Mouse (Mus musculus) C2C12 (cell line): ENCODE measurements around the gene F7. TPM values are rescaled to one million over a fixed set of nuclear protein-coding genes. Genes with fewer than 3 reads are reported as not detected.

ENCODE experiments used
- H3K27me3 ChIP-seq: one replicate; pipeline ENCODE4 v1.6.1; 2011; ENCODE audit not compliant: control insufficient read depth, insufficient read depth, insufficient read length
- H3K36me3 ChIP-seq: one replicate; pipeline ENCODE4 v1.6.1; 2011; ENCODE audit not compliant: control insufficient read depth, insufficient read depth
- H3K4me3 ChIP-seq: one replicate; pipeline ENCODE4 v1.5.1; 2011; ENCODE audit warnings: mild to moderate bottlenecking, control low read depth; ENCODE audit not compliant: poor library complexity, insufficient read depth, severe bottlenecking
- H3K79me2 ChIP-seq: one replicate; pipeline ENCODE4 v1.6.1; 2011; ENCODE audit not compliant: control insufficient read depth, insufficient read depth
- H3K79me3 ChIP-seq: one replicate; pipeline ENCODE4 v1.6.1; 2011; ENCODE audit warnings: low read depth, control low read depth
- H3ac ChIP-seq: one replicate; pipeline ENCODE3; 2011; ENCODE audit warnings: low read depth; ENCODE audit not compliant: control insufficient read depth, insufficient read length
- CEBPB ChIP-seq: IDR thresholded peaks from one replicate; pipeline ENCODE4 v1.6.1; 2011; ENCODE audit warnings: low read depth, mild to moderate bottlenecking, control low read depth, moderate library complexity
- CTCF ChIP-seq: IDR thresholded peaks from one replicate; pipeline ENCODE4 v1.5.1; 2011; ENCODE audit not compliant: control insufficient read depth, insufficient read depth, insufficient read length
- FOSL1 ChIP-seq: IDR thresholded peaks from one replicate; pipeline ENCODE4 v1.8.0; 2011; ENCODE audit warnings: mild to moderate bottlenecking, low read length; ENCODE audit not compliant: poor library complexity, insufficient read depth, severe bottlenecking
- MAX ChIP-seq: IDR thresholded peaks from one replicate; pipeline ENCODE4 v1.6.1; 2011; ENCODE audit warnings: mild to moderate bottlenecking, control low read depth
- MYOD1 ChIP-seq: IDR thresholded peaks from one replicate; pipeline ENCODE4 v1.6.1; 2011; ENCODE audit warnings: low read depth; ENCODE audit not compliant: control insufficient read depth, insufficient read length
- MYOG ChIP-seq: IDR thresholded peaks from one replicate; pipeline ENCODE4 v1.6.1; 2011; ENCODE audit not compliant: control insufficient read depth, insufficient read length; ENCODE audit errors: extremely low read depth
- USF1 ChIP-seq: IDR thresholded peaks from one replicate; pipeline ENCODE4 v1.6.1; 2011; ENCODE audit warnings: low read depth, mild to moderate bottlenecking, control low read depth, moderate library complexity
- polyA plus RNA-seq: library from polyadenylated mRNA; unstranded; fragments of >200 nt; fragmentation: generic; extraction: Trizol; gene quantifications from one replicate; pipeline ENCODE4 v1.2.1, GENCODE M21; 2012; ENCODE audit warnings: missing spikeins

Gene F7
- polyA plus RNA-seq, 1 experiment, result not detected

DNA sequence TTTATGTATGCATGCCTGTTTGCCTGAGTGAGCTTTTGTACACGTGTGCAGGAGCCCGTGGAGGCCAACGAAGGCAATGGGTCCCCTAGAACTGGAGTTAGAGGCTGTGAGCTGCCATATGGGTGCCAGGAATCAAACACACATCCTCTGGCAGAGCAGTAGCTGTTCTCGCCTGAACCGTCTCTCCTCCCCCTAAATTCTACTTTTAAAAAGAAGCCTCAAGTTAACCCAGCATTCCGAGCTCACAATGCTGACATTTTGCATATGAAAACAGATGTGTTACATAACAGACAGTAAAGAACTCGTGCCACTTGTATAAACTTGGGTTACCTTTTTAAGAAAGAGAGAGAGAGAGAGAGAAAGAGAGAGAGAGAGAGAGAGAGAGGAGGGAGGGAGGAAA, 51.7 kb downstream of the F7 start:
- TF ChIP-seq MYOD1 (no peak), CEBPB (no peak), FOSL1 (no peak), MAX (no peak), CTCF (no peak), USF1 (no peak), MYOG (no peak)
- no peaks in the 10 kb centered on the region for H3K27me3 ChIP-seq
- H3ac ChIP-seq, result no peak overlapping the region
- H3K79me3 ChIP-seq, result no peaks in the 10 kb centered on the region
- peaks cover 66% of the 10 kb centered on the region for H3K36me3 ChIP-seq
- no peak overlapping the region for H3K4me3 ChIP-seq
- no peaks in the 10 kb centered on the region for H3K79me2 ChIP-seq

Other genes starting within 250 kb of the F7 start
- gene Mcf2l, start 152.2 kb upstream of the F7 start, polyA plus RNA-seq, result 1.5 TPM
- not detected for gene F10, start 11.3 kb downstream of the F7 start, polyA plus RNA-seq
- gene Proz, start 34.9 kb downstream of the F7 start, polyA plus RNA-seq, result 0.20 TPM
- gene Pcid2, start 79.4 kb downstream of the F7 start, polyA plus RNA-seq, result 23.6 TPM
- 37.3 TPM for gene Cul4a, start 79.6 kb downstream of the F7 start, polyA plus RNA-seq
- 352 TPM for gene Lamp1, start 133.1 kb downstream of the F7 start, polyA plus RNA-seq
- gene Grtp1, start 174.6 kb downstream of the F7 start, polyA plus RNA-seq, result 3.5 TPM
- 0.04 TPM for gene Adprhl1, start 228.1 kb downstream of the F7 start, polyA plus RNA-seq